Mouse (Mus musculus): ENCODE results near the gene Gatad2a. TPM values are rescaled to one million over a fixed set of nuclear protein-coding genes. Genes with fewer than 3 reads are reported as not detected.
"Not testable (repeated sequence)": the region's sequence is repeated elsewhere in the genome, so short reads cannot be mapped to it uniquely, and the experiment has no call there.

Gene Gatad2a
- 58.9 and 69.2 TPM in 2 replicates for polyA plus RNA-seq (2016; fragmentation: Nextera tagmentation; extraction: Ambion mirVana)

GRCm38 (mm10) chr8:69995776-69996588 is at the start of gene Gatad2a:
Gatad2a (minus strand) TSS chr8:69996384.
- no peaks in the 10 kb centered on the region for H3K9me3 ChIP-seq (replicated peaks)
- H3K4me3 ChIP-seq: peak within 1 kb of the TSS; percentile 98
- H3K36me3 ChIP-seq: peaks cover 14% of the 10 kb centered on the region
- WGBS: under 1% methylated on average over 87 of the region's 87 CpGs
- DNase-seq (ENCODE audit: low spot score): peak; percentile 98
- H3K27me3 ChIP-seq (ENCODE audit: low read depth, poor library complexity, severe bottlenecking): no peaks in the 10 kb centered on the region
- peaks cover 26% of the 10 kb centered on the region for H3K4me1 ChIP-seq
- peak within 1 kb of the TSS; percentile 92 for H3K27ac ChIP-seq

- DNase-seq (ENCODE audit: low spot score): no peak
- Histone ChIP-seq H3K36me3 (peaks cover 25% of the 10 kb centered on the region), H3K27ac (no peak overlapping the region), H3K4me3 (peak overlapping the region; percentile 98), H3K9me3 (replicated peaks) (no peaks in the 10 kb centered on the region), H3K27me3 (ENCODE audit: low read depth, poor library complexity, severe bottlenecking) (no peaks in the 10 kb centered on the region), H3K4me1 (peaks cover 31% of the 10 kb centered on the region)
- whole genome bisulfite sequencing: 88% methylated on average over 5 of the region's 5 CpGs
Measured at GRCm38 (mm10) chr8:70043996-70044395, 47.8 kb upstream of the Gatad2a start.

GRCm38 (mm10) chr8:70042583-70043455 is 46.6 kb upstream of the Gatad2a start, which contains the start of the genes Mau2 and Sugp1:
Mau2 (minus strand) TSS chr8:70042734.
Sugp1 (plus strand) TSS chr8:70042813.
- H3K27me3 ChIP-seq (ENCODE audit: low read depth, poor library complexity, severe bottlenecking): no peaks in the 10 kb centered on the region
- peaks cover 23% of the 10 kb centered on the region for H3K36me3 ChIP-seq
- under 1% methylated on average over 65 of the region's 65 CpGs for WGBS
- DNase-seq (ENCODE audit: low spot score): peak; percentile 94
- peak within 1 kb of the TSS; percentile 98 for H3K4me3 ChIP-seq
- no peaks in the 10 kb centered on the region for H3K9me3 ChIP-seq (replicated peaks)
- H3K27ac ChIP-seq: peak within 1 kb of the TSS; percentile 92
- H3K4me1 ChIP-seq: peaks cover 28% of the 10 kb centered on the region

- 1% methylated on average over 47 of the region's 47 CpGs for WGBS
Measured at GRCm38 (mm10) chr8:70041885-70042546, 45.8 kb upstream of the Gatad2a start.

GRCm38 (mm10) chr8:70037994-70038393 is 41.8 kb upstream of the Gatad2a start:
- Histone ChIP-seq H3K27me3 (ENCODE audit: low read depth, poor library complexity, severe bottlenecking) (no peaks in the 10 kb centered on the region), H3K9me3 (replicated peaks) (no peaks in the 10 kb centered on the region), H3K27ac (no peak overlapping the region), H3K4me3 (no peak overlapping the region), H3K36me3 (peaks cover 52% of the 10 kb centered on the region), H3K4me1 (peaks cover 14% of the 10 kb centered on the region)
- WGBS: 90% methylated on average over 1 of the region's 1 CpGs
- no peak for DNase-seq (ENCODE audit: low spot score)

More at GRCm38 (mm10) chr8:70041885-70042546, 45.8 kb upstream of the Gatad2a start:
- Histone ChIP-seq H3K4me1 (peaks cover 26% of the 10 kb centered on the region), H3K27ac (peak overlapping the region; percentile 92), H3K27me3 (ENCODE audit: low read depth, poor library complexity, severe bottlenecking) (no peaks in the 10 kb centered on the region), H3K36me3 (peaks cover 28% of the 10 kb centered on the region), H3K9me3 (replicated peaks) (no peaks in the 10 kb centered on the region), H3K4me3 (peak overlapping the region; percentile 98)
- no peak for DNase-seq (ENCODE audit: low spot score)

- Histone ChIP-seq H3K4me1 (no peaks in the 10 kb centered on the region), H3K9me3 (replicated peaks) (no peaks in the 10 kb centered on the region), H3K4me3 (no peak overlapping the region), H3K27me3 (ENCODE audit: low read depth, poor library complexity, severe bottlenecking) (no peaks in the 10 kb centered on the region), H3K27ac (no peak overlapping the region), H3K36me3 (peaks cover 85% of the 10 kb centered on the region)
- WGBS: 94% methylated on average over 1 of the region's 1 CpGs
- no peak for DNase-seq (ENCODE audit: low spot score)
Measured at GRCm38 (mm10) chr8:70030255-70030654, 34.1 kb upstream of the Gatad2a start.

GRCm38 (mm10) chr8:70026151-70026550 is 30.0 kb upstream of the Gatad2a start:
- WGBS: 90% methylated on average over 2 of the region's 2 CpGs
- Histone ChIP-seq H3K4me3 (no peak overlapping the region), H3K36me3 (peaks cover 100% of the 10 kb centered on the region), H3K27ac (no peak overlapping the region), H3K9me3 (replicated peaks) (no peaks in the 10 kb centered on the region), H3K27me3 (ENCODE audit: low read depth, poor library complexity, severe bottlenecking) (no peaks in the 10 kb centered on the region), H3K4me1 (no peaks in the 10 kb centered on the region)
- no peak for DNase-seq (ENCODE audit: low spot score)

GRCm38 (mm10) chr8:70023596-70023995 is 27.4 kb upstream of the Gatad2a start:
- Histone ChIP-seq H3K4me1 (no peaks in the 10 kb centered on the region), H3K36me3 (peaks cover 100% of the 10 kb centered on the region)
- WGBS: 90% methylated on average over 8 of the region's 8 CpGs

GRCm38 (mm10) chr8:70015017-70015416 is 18.8 kb upstream of the Gatad2a start:
- Histone ChIP-seq H3K4me1 (no peaks in the 10 kb centered on the region), H3K27ac (no peak overlapping the region), H3K36me3 (peaks cover 41% of the 10 kb centered on the region), H3K9me3 (replicated peaks) (no peaks in the 10 kb centered on the region), H3K4me3 (no peak overlapping the region), H3K27me3 (ENCODE audit: low read depth, poor library complexity, severe bottlenecking) (no peaks in the 10 kb centered on the region)
- no peak for DNase-seq (ENCODE audit: low spot score)
- 85% methylated on average over 1 of the region's 1 CpGs for WGBS

More at GRCm38 (mm10) chr8:70023596-70023995, 27.4 kb upstream of the Gatad2a start:
- Histone ChIP-seq H3K27ac (no peak overlapping the region), H3K4me3 (no peak overlapping the region), H3K27me3 (ENCODE audit: low read depth, poor library complexity, severe bottlenecking) (no peaks in the 10 kb centered on the region), H3K9me3 (replicated peaks) (no peaks in the 10 kb centered on the region)
- DNase-seq (ENCODE audit: low spot score): no peak

- 91% methylated on average over 1 of the region's 1 CpGs for WGBS
- no peak overlapping the region for H3K4me3 ChIP-seq
- H3K27me3 ChIP-seq (ENCODE audit: low read depth, poor library complexity, severe bottlenecking): no peaks in the 10 kb centered on the region
- no peaks in the 10 kb centered on the region for H3K9me3 ChIP-seq (replicated peaks)
- H3K36me3 ChIP-seq: peaks cover 19% of the 10 kb centered on the region
- no peak for DNase-seq (ENCODE audit: low spot score)
- H3K4me1 ChIP-seq: no peaks in the 10 kb centered on the region
- H3K27ac ChIP-seq: no peak overlapping the region
Measured at GRCm38 (mm10) chr8:70012763-70013162, 16.6 kb upstream of the Gatad2a start.

- 87% methylated on average over 3 of the region's 3 CpGs for WGBS
- no peaks in the 10 kb centered on the region for H3K9me3 ChIP-seq (replicated peaks)
- H3K27me3 ChIP-seq (ENCODE audit: low read depth, poor library complexity, severe bottlenecking): no peaks in the 10 kb centered on the region
- no peak overlapping the region for H3K27ac ChIP-seq
- no peak overlapping the region for H3K4me3 ChIP-seq
- no peak for DNase-seq (ENCODE audit: low spot score)
- H3K4me1 ChIP-seq: no peaks in the 10 kb centered on the region
- peaks cover 15% of the 10 kb centered on the region for H3K36me3 ChIP-seq
Measured at GRCm38 (mm10) chr8:70012350-70012749, 16.2 kb upstream of the Gatad2a start.

GRCm38 (mm10) chr8:70010796-70011195 is 14.6 kb upstream of the Gatad2a start:
- not testable (repeated sequence) for H3K27ac ChIP-seq; H3K4me3 ChIP-seq; H3K9me3 ChIP-seq (replicated peaks); H3K27me3 ChIP-seq (ENCODE audit: low read depth, poor library complexity, severe bottlenecking); H3K4me1 ChIP-seq; H3K36me3 ChIP-seq; DNase-seq (ENCODE audit: low spot score)
- 89% methylated on average over 14 of the region's 14 CpGs for WGBS
